Mouse (Mus musculus): ENCODE data around the gene Gli3.

The Gli3 gene

DNA sequence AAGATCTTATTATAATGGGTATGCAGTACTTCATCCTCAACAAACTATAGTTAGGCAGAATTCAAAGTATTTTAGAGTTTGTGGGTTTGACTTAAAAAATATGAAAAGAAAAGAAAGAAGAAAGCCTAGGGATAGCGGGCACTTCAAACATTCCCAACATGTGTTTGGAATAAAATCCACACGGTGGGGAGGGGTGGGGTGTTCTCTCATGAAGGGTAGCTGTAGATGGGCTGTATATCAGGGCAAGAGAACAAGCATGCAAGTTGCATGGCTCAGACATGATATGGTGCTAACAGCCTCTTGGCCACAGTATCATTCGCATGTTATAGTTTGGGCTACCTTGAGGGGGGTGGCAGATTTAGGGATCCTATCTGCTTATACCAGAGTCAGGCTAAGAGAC, 89.0 kb downstream of the Gli3 start:
- DNase-seq (ENCODE audit: low spot score in 2 of 2) = no peak

DNA sequence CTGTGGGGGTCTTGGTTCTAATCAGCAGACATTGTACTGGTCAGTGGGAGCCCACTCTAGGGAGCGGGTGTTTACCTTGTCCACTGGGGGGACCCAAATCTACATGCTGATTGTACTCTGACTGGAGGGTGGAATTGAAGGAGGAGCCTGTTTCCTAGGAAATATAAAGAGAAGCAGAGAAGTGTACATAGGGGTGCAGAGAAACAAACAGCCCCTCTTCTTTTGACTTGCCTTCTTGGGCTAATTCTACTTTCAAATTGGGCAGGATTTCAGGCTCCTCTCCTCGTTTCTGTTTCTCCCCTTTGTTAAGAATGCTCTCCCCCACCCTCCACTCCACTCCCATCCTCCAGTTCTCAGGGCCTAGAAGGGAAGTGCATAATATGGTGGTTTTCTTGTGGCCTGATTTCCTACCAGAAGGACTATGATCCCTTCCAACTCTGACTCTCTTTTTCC, 93.6 kb downstream of the Gli3 start:
- DNase-seq (ENCODE audit: low spot score in 2 of 2) = no peak

DNA sequence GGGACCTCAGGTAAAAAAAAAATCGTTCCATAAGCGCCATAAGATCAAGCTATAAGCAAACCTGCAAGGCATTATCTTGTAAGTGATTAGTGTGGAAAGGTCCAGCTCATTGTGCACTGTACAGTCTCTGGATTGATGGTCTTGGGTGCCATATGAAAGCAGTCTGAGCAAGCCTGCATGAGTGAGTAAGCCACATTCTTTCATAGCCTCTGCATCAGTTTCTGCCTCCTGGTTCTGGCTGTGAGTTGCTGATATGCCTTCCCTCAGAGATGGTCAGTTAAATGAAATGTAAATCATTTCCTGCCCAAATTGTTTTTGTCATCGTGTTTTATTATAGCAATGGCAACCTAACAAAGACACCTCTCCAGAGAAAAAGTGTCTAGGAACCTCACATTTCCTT, 98.4 kb downstream of the Gli3 start:
- DNase-seq (ENCODE audit: low spot score in 2 of 2) = no peak

DNA sequence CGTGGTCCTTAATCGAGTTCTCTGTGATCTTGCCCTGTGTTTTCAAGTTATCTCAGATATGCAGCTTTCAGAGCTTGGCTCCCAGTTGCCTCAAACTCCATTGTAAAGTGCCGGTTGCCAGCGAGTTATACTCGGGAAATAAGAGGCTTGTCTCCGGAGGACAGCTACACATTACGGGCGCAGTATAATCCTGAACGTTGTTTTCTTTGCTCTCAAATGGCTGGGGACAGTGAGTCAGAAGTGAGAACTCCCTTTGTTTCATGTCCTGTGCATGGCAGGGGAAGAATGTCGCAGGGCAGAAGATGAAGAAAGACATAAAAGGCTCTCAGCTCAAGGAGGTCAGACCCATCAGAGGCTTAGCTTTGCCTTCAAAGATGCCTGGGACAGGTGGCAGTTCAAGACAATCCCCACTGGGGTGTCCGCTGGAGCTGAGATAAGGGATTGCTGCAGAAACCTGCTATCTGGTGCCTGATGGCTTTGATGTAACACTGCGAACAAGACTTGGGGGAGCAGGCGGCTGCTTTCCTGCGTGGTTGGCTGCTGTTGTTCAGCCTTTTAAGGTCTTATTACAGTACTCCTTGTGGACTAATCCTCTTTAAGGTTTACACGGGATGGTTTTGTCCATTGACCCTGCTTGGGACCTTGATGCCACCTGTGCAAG, 108.0 kb downstream of the Gli3 start:
- DNase-seq (ENCODE audit: low spot score in 2 of 2) = no peak

DNA sequence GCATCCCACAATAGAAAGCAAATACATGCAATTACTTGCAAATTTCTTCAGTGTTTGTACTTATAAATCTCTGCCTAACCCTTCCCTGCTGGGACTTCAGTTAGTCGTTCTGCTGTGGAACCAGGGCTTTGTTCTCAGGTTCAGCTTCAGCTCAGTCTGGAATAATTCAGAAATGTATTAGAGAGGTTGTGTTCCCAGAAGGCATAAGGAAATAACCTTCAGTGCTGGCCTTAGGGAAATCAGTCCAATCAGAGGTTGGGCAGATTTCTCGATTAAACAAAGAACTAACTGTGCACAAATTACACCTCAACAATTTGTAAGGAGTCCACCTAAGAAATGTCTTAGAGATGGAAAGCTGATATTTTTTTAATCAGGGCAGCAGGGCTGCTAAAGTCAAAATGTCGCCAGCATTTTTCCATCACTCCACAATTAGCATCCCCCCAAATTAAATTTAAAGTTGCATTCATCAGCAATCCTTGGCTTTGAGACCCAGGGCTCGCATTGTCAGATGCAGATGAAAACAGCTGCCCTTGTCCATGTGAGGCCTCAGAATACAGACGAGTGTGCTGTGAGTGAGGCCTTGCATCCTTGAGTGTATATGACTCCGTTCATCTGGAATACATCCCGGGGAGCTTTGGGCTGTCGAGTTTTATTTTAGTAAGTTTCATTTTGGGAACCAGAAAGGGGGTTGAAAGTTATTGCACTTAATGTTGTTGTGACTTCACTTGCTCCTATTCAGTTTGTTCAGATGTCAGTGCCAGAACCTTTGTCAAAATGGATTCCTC, 114.3 kb downstream of the Gli3 start:
- no peak for DNase-seq (ENCODE audit: low spot score in 2 of 2)

DNA sequence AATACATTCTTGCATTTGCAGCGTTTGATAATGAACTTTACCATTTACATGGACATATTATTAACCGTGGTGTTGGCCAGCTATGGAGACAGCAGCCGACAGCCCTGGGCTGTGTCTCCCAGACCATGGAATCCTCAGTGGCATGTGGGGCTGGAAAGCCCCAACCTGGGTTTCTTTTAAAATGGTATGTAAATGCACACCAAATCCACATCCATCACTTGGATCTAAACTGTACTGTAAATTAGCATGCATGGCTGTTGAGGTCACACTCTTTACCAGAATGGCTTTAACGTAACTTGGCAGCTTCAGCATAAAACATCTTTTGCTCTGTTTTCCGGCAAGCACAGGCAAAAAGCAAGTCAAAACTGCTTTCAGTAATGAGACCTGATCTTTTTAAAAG, 117.4 kb downstream of the Gli3 start:
- no peak for DNase-seq (ENCODE audit: low spot score in 2 of 2)

DNA sequence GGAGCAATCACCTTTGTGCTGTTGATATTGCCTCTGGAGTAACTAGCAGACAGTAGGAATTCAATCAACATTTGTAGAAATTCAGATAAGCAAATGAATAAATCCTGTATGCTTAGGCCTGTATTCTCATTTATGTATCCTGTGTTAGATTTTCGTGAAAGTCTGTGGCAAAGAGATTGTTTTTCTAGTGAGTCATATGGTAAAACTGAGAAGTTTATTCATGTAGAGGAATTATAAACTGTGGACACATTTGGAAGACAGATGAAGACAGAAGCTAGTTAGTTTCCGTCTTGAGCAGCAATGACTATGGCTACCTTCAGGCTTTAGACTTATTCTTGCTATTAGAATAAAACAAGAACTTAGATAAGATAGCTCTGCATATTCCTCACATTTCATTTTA, 122.9 kb downstream of the Gli3 start:
- DNase-seq (ENCODE audit: low spot score in 2 of 2) = no peak

DNA sequence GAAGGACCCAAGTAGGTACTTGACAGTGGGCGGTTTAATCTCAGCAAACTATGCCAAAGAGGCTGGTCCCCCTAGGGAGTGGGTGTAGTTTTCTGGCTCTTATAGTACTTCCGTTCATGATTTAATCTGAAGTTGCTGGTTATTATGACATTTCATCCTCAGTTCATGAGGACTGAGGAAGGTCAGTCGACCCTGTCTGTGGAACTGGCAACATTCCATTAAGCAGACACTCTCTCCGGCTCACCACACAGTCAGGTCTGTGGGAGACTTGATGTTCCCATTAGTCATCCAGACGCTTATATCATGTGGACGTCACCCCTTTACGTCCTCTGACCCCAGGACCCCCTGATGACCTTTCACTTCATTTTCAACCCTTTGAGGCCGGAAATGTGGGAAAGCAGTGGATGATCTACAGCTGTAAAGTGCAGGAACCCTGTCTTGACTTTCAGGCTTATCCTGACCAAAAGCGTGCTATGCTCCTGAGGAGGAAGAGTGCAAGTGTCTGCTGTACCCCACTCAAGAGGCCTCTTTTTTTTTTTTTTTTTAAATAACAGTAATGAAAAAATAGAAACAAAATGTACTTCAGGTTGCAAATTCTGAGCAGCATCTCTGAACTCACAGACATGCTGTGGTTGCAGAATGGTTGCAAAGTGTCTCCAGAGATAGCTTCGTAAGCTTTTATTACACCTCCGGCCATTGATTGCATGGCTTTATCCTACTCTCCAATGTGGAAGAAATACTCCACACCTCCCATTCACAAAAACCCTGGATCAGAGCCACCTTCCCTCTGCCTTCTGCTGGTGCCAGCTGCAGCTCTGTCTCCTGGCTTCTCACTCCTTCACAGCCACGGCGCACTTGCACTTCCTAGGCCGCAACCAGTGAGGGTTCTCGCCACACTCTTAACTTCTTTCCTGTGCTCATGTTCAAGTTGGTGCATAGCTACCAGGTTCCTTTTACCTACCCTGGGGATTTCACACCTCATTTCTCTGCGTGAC, 125.5 kb downstream of the Gli3 start:
- DNase-seq (ENCODE audit: low spot score in 2 of 2) = no peak

DNA sequence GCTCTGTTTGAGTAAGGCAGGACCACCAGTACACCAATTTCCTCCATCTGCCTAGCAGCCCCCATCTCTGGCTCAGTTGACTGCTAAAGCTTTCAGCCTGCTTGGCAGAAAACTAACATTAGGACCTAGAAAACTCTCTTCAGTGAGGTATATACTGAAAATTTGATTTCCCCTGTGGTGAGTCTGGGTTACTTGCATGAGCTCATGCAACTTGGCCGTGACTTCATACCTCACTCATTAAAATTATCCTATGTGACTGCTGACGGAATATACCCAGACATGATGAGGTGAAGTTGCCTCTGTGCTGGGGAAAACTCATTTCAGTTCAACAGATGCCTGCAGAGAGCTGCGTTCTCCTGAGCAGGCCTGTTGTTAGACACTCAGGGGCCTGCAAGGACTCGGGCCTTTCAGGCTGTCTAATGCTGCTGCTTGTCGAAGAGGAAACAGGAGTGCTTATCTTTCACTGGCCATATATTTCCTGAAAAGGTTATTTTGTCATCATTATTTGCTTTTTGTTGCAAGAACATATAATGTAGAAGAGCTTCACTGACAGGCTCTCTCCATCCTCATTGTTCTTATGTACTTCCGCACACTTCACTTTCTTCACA, 127.4 kb downstream of the Gli3 start:
- no peak for DNase-seq (ENCODE audit: low spot score in 2 of 2)

DNA sequence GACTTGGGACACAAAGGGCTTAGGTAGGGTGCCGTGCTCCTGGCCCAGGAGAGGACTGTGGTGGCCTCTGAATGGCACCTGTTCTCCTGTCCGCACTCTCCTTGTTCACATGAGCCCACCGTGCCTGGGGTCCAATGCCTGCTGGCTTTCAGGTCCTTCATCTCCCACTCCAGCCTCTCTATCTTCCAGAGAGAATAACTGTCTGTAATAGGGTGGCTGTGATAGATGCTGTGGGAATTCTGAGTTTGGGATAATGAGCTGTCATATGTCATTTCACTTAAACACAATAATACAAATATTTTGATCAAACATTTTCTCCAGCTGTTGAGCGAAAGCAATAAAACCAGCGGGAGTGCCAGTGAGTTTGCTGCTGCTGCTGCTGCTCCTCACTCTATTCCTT, 133.6 kb downstream of the Gli3 start:
- no peak for DNase-seq (ENCODE audit: low spot score in 2 of 2)

DNA sequence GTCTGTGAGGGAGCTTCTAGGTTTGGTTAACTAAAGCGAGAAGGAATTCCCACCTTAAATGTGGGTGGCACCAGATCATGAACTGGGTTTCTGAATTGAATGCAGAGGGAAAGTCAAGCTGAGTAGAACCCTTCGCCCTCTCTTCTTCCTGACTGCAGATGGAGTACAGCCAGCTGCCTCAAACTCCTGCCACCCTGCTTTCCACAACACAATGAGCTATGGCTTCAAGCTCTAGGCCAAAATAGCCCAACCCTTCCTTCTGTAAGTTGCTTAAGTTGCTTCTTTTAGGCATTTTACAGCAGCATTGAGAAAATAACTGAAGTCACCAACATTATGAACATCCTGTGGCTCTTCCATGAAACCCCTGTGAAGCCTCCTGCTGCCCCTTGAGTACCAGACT, 136.7 kb downstream of the Gli3 start:
- no peak for DNase-seq (ENCODE audit: low spot score in 2 of 2)

DNA sequence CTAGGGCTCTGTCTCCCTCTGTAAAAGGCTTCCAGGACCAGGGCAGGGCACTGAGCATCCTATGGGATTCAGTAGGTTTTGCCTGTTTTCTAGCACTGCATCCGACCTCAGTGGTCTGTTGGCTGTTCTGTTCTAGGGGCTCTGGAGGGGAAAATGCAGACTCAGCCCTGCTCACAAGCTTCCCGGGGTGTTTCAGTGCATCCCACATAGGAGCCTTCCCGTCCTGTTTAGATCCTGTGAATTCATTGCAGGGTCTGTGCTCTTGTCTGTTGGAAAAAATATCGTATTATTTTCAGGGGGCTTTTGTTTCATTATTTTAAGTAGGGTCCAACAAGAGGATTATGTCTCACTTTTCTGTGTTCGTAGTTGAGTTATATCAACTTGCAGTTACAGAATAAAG, 139.1 kb downstream of the Gli3 start:
- DNase-seq (ENCODE audit: low spot score in 2 of 2) = no peak

DNA sequence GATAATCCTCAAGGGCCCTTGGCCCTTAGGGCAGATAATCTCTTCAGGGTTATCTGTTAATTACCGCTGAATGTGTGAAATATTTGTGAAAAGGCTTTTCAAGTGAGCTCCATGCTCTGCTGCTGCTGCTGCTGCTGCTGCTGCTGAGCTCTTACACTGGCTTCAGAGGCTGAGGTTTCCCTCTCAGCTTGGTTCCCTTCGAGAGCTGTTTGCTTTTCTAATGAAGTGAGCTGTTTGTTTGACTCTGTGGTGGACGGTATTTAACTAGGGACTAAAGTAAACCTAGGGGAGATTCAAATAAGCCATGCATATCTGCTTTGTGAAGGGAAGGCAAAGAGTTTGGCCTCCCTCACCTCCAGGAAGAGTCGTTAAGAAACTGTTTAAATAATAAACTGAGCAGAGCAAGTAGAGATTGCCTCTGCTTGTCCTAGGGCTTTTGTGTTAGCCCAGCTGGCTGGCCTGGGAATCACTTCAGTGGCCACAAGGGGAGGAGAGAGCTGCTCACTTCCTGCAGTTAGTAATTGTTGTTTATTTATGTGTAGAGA, 139.7 kb downstream of the Gli3 start:
- no peak for DNase-seq (ENCODE audit: low spot score in 2 of 2)

DNA sequence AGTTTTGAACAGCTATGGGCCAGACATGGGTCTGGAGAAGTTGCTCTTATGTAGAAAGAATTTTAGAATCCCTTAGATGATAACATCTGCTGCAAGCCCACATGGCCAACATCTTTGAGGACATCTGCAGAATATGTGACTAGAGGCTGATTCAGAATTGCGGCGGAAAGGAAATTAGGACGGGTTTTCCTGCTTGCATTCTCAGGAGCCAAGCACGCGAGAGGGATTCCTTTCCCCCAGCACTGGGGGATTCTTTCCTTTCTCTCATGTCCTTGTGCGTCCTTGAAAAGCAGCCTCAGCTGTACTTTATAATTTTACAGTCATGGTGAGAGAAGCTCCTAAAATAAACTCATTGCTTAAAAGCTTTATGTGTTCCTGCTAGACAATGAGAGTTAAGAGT, 141.0 kb downstream of the Gli3 start:
- no peak for DNase-seq (ENCODE audit: low spot score in 2 of 2)

DNA sequence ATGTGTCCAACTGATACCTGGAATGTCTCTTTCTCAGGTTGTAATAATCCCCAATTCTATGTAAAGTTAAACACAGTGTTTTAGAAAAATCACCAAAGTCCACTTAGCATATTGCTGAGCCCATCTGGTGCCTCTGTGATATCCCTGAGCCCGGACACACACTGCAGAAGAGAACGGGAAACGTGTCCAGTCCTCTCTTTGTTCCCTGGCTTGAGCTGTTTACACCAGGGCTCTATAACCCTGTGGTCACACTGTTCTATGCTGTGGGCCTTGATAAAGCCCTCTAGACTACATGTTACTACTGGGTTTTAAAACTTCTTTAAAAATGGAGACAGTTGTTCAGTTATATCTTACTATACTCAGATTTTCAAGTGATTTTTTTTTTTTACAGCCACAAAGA, 154.4 kb downstream of the Gli3 start:
- DNase-seq (ENCODE audit: low spot score in 2 of 2) = no peak

DNA sequence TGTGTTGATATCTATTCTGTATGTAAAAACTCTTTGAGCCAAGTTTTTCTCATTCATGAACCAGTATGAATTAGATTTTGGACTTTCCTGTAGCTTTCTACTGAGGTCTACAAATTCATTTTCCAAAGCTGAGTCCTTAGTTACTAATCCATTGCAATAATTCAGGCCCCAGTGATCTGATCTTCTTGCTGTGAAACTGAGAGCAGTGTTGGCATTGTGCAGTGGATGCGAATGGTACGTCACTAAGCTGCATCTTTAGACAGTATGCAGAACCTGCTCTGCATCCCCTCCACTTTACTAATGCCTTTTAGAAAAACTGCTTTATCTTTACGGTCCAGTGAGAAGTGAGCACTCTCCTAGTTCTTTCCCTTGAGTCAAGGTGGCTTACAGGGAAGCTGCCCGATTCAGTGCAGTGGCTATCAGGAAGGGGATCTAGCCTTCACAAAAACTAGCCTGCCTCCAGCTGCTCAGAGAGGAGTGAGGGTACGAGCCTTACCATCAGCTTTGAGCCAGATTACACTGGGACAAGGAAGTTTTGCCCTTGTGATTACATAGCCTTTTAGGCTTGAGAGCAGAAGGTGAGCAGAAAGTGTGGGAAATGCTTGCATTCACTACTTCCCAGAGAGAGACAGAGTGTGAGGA, 155.1 kb downstream of the Gli3 start:
- DNase-seq (ENCODE audit: low spot score in 2 of 2) = no peak

DNA sequence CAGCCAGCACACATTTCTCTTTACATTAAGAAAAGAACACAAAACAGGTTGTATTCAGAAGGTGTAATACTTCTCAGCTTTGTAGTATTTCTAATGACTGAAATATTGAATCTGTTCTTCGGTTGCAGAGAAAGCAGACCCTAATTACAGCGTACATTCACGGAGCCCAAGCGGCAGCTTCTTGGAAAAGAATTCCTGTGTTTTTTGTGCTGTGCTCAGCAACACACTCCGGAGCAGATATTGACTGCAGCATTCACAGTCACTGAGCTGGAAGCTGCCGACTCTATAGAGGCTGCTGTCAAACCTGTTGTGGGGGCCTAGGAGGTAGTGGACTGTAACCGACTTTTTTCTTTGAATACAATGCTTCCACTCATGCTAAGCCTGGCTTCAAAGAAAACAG, 158.0 kb downstream of the Gli3 start:
- no peak for DNase-seq (ENCODE audit: low spot score in 2 of 2)

DNA sequence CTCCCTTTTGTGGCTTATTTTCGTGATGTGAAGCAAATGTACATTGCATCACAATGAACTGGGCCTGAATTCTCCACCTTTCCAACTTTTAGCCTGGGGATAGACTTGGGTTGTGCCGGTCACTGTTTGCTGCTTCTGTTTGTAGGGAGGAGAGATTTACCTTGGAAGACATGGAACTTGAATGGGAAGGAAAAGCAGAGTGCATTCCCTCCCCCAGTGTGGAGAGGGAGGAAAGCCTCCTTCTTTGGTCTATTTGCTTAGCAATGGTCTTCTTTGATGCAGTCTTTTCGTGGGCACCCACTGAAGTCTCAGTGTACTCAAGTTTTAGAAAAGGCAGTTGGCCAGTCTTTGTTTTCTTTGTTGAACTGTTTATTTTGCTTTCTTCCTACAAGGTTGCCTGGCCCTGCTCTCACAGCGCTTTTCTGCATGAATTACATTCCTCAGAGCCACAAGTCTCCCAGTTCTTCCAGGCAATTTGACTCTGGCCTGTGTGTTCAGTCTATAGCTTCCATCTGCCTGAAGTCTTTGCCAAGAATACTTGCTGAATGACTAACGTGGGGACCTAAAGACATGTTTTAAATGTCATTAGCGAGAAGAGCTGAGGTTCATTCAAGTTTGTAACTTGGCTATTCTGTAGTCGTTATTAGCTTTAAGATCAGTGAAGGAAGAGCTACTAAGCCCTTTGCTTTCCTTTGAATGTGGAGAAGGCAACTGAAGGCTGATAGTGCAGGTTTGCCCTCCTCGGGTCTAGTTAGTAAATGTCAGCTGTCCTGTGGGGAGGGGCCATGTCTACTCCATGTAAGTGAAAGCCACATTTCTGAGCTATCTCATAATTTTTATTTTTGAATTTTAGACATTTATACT, 161.7 kb downstream of the Gli3 start:
- no peak for DNase-seq (ENCODE audit: low spot score in 2 of 2)

DNA sequence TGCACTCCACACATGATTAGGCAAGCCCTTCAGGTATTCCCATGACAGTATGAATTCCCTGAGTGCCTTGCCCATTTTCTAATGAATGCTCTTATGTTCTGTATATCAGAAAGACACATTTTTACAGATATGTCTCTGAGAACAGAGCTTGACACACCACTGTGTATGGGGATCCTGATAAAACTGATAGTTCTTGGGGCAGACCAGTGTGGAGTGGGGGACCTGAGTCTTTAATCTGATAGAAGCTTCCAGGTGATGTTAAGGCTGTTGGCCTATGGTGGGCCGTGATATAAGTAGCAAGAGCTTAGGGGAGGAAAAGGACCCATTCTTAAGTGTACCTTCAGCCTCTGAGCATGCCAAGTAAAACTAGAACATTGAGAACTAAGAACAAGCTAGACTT, 178.5 kb downstream of the Gli3 start:
- no peak for DNase-seq (ENCODE audit: low spot score in 2 of 2)

DNA sequence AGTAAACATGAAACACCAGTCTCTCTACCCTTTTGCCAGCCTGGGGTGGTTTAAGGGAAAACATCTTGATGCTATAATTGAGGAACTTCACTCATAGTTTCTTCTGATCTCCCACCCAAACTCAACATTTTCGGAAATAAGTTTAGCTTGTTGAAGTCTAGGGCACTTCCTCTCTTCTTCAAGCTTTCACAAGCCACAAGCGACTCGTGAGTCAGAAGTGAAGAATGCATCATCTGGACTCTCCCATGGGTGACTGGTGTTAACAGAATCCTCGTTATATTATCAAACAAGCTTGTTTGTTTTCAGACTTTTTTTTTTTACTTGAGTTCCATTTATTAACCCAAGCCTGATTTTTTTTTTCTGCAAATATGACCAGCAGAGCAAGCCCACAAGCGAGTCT, 197.5 kb downstream of the Gli3 start:
- DNase-seq (ENCODE audit: low spot score in 2 of 2) = no peak

All from thymus, postnatal 10 days (tissue).